Mouse (Mus musculus) cerebellum, postnatal 10 days (tissue): ENCODE data around the gene Map3k13.

ENCODE experiments used
- DNase-seq, 2 experiments: peaks; one replicate each; pipeline ENCODE4 v3.0.0; 2021; ENCODE audit warnings: mixed read lengths in 2 of 2

The Map3k13 gene

DNA sequence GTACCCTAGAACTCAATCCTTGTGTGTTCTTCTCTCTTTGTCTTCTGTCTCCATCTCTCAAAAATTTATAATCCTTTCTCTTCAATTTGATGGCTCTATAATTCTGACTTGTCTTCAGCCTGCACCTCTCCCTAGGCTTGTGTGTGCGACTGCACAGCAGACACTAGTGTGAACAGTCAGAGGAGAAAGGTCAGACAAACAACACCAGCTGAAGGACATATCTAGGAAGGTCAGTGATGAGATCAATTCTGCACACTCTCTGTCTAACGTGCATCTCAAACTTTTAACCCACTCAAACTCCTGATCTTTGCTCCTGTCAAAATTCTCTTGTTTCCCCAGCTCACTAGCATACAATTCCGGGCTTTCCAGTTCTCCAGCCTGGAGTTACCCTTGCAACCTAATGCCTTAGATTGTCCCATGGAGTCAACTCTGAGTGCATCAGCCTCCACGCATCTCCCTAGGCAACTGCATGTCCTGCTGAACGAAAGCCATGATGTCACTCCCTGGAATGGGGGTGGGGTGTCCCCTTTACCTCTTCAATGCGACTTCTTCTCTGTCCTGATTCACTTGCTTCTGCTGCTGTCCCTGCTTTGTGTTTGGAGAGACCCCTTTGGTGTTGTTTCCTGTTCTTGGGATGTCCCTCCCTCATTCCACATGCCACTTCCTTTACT lies 19.2 kb downstream of the Map3k13 start:
- no peak for DNase-seq

DNA sequence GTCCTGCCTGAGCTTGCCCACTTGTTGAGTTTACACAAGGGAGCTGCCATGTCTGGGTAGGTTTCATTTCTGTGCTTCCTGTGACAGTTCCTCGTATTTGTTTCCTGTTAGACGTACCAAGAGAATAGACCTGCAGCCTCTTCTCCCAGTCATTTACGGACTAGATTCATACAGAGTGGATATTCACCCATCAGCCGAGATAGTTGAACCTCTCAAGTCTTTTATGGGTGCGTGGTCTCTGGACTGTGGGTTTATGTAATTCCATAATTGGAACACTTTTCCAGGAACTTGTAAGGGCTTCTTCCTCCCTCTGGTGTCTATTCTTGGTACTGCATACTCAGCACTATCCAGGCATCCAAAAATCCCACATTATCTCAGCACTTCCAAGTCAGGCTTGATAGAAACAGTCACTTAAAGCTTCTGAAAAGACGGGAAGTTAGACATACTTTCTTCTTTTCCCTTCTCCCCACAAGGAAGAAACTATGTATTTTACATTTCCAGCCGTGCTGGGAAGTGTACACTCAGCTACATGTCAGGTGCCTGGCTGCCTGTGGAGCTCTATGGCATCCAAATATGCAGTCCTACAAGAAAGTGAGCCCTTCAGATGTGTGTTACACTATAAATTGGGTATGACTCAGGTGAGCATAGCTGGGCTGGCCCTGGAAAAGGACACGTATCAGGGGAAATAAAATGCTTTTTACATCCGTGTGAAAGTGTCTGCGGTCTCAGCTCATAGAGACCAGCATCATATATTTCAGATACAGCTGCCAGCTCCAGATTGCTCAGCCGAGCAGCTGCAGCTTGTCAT lies 20.9 kb downstream of the Map3k13 start:
- DNase-seq: peak; percentile 74 to 92

DNA sequence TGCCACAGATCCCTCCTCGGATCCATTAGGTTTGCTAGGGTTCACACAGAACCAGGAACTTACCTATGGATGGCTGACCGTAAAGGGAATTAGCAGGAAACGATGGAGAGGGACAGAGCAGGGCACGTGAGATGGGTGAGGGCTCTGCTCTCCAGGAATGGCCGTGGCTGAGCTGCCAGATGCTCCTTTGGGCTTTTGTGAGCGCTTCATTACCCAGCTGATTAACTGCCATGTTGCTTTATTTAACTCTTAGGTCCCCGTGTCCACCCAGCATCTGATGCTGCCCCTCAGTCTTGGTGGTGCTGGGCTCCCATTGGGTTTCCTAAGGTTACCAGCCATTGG lies 21.5 kb downstream of the Map3k13 start:
- DNase-seq: peak; percentile 62 to 67

DNA sequence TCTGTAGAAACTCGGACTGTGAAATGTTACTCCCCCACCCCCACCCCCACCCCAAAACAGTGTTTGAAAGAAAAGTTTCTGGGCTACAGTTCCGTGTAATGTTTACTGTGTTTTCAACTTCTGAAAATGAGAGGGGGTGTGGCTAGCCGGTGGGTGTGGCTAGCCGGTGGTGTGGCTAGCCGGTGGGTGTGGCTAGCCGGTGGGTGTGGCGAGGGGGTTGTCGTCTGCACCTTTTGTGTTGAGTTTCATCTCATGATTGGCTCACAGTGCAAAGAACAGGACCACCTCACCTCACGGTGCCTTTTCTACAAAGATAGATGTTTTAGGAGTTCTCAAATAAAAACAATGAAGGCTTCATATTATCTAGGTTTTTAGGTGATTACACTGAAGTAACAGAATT lies 24.0 kb downstream of the Map3k13 start:
- no peak for DNase-seq

DNA sequence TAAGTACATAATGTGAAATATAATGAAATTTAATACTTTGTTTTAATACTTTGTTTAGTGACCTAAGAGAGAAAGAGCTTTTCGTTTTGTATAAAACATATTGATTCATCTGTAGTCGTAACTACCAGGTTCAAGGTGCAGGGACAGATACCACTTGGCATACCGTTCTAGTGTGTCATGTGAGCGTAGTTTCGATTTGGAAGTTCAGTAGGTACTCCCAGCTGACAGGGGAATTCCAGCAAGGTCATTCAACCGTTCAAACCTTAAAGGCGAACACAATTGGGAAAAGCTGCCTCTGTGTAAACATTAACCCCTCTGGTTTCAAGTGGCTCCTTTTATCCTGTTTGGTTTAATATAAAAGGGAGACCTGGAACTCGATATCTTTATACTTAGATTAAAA lies 24.5 kb downstream of the Map3k13 start:
- DNase-seq: no peak

DNA sequence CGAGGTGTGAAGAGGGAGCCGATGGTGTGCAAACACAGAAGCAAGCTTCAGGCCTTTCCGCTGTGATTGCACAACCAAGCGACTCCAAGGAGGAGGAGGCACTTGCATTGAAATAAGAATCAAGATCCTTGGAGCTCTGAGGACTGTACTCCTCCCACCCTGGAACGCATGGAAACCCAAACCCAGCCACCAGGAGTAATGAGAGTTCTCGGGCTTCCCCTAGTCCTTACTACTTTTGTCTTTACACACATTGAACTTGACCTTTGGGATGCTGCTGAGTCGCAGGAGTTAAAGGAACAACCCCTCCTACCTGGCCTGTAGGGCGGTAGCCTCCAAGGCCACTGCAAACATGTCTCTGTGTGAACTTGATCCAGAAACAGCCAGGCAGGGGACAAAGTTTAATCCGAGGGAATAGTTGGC lies 31.5 kb downstream of the Map3k13 start:
- DNase-seq: no peak

DNA sequence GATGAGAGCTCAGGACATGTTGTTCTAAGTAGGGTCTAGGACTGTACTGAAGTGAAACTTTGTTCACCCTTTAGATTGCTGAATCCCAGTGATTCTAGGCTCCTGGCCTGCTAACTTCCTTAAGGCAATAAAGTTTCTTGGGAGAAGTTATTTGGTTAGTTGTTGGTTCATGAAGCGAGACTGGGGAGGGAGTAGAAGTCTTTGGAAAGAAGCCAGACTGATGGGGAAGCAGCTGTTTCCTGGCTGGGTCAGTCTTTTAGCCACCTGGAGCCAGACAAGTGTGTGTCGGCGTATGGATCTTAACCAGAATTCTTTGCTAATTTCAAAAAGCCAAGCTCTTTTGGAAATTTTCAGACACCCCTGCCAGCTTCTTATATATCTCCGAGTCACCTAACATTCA lies 33.0 kb downstream of the Map3k13 start:
- DNase-seq: no peak

DNA sequence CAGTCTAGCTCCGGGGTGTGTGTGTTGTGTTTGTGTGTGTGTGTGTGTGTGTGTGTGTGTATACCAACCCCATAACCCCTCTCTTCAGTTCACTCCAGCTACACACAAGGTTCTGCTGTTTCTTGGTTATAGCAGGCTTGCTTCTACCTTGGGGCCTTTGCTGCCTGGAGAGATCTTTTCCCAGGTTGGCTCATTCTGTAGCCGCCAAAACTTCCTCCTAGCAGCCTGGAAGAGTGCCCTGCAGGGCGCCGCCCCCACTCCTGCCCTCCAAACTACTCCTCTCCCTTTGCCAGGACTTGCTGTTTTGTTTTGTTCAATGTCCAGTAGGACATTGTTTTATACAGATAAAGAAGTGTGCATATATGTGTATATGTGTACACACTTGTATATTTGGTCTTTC lies 33.4 kb downstream of the Map3k13 start:
- DNase-seq: no peak

DNA sequence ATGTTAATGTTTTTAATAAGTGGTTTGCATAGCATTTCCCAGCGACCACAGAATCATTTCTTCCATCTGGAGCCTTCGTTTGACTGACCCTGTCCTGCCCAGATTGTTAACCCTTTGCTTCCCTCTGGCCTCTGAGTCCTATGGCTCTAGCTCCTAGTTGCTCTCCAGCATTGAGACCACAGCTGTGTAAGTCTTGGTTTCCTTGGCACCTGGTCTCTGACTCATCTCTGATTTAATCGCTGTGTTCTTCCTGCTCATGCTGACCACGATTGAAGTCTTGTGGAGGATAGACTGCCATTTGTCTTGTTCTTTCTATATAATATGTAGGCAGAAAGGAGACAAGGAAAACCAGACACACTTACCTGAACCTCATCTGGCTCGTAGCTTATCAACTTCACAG lies 35.6 kb downstream of the Map3k13 start:
- DNase-seq: no peak

DNA sequence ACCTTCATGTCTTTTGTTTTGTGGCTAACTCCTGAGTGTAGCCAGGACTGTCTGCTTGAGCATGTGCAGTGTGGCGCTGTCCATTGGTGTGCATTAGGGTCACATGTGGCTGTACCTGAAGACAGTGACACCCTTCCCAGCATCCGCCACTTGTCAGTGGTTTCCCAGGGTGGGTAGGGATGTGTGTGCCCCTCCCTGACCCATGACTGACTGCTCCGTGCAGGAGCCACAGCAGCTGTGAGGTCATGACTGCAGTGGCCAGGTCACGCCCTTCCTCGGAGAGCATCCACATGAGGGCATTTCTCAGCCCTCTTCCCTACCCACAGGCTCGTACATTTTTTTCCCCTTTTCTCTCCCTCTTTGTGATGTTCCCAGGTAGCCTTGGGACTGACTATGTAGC lies 36.6 kb downstream of the Map3k13 start:
- no peak for DNase-seq

DNA sequence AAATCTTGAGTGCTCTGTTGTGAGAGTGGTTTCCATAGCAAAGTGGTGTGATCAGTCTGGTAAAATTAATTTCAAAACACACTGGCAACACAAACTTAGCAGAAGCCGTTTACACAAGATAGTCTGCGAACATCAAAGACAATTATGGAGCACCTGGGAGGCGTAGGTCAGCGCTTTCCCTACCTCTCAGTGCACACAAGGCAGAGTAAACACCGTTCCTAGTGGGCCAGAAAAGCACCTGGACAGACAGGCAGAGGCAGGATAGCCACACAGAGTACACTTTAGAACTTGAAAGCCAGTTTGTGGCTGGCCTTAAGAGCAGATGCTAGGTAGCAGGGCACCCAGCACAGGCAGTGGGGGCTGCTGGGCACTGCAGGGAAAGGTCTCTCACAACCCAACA lies 37.6 kb downstream of the Map3k13 start:
- no peak for DNase-seq

DNA sequence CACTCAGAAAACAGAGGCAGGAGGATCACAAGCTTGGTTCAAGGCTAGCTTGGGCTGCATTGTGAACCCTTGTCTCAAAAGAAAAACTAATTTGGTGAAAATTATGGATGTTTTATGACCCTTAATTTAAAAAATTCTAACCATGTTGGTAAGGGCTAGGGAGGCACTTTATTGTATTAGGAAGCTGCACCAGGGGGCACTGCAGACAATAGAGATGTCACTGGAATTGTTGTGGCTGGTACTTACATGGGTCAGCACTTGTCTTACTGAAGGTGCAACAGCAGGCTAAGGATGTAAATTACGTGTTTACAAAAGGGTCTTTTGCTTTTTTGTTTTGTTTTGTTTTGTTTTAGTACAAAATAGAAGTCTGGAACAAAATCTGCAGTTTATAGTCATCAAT lies 39.3 kb downstream of the Map3k13 start:
- peak in 1 of 2 experiments; percentile 33 for DNase-seq

DNA sequence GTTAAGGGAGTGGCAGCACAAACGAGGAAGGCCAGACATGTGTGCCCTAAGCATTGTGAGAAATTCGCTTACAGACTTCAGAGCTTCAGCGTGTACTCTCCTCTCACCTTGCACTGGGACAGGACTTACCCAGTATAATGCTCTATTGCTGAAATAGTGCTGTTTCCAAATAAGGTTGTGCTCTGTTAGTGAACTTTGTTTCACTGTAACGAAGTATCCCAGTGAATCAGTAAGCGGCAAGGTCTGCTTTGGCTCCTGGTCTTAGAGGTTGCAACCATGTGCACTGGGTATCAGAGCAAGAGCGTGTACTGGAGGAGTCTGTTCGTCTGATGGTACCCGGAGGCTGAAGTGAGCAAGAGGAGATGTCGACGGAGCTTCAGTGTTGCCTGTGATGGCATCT lies 39.8 kb downstream of the Map3k13 start:
- no peak for DNase-seq

DNA sequence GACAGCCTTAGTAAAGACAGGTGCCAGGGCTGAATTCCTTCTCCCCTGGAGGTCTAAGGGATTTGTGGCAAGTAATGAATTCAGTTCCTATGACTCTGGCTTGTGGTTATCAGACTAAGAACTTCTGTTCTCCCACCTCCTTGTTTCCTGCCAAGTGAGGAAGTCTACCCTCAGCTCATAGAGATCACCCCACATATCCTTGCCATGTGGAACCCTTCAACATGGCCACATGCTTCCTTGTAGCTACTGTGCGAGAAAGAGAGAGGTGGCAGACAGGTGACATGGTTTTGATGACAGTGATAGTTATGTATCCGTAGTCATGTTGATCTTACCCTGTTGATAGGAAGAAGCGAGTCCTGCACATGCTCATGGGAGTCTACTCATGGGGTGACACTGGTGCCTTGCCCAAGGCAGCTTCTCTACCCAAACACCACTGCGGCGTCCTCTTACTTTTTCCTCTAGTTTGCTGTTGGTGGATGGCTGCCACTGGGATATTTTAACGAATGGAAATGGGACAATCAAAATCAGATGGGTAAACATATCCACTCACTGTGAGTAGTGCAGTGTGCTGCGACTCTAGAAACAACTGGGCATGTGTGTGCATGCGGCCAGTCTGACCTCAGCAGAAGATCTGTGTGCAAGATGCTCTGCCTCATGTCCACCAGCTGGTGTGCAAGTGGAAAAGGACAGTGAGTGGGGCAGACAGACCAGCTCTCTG lies 40.9 kb downstream of the Map3k13 start:
- DNase-seq: no peak

DNA sequence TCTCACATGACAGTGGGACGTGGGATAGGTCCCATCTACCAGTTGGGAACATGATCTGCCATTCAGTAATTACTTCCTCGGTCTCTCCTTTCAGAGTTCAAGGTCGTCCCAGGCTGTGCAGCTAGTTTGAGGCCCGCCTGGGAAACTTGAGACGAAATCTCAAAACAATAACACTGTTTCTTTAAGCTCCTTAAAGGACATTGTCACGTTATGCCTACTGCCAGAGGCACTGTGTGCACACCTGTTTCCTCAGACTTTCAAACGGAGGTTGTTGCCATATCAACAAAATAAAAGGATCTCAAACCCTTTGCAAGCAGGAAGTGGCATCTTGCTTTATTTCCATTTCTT lies 41.4 kb downstream of the Map3k13 start:
- DNase-seq: no peak

DNA sequence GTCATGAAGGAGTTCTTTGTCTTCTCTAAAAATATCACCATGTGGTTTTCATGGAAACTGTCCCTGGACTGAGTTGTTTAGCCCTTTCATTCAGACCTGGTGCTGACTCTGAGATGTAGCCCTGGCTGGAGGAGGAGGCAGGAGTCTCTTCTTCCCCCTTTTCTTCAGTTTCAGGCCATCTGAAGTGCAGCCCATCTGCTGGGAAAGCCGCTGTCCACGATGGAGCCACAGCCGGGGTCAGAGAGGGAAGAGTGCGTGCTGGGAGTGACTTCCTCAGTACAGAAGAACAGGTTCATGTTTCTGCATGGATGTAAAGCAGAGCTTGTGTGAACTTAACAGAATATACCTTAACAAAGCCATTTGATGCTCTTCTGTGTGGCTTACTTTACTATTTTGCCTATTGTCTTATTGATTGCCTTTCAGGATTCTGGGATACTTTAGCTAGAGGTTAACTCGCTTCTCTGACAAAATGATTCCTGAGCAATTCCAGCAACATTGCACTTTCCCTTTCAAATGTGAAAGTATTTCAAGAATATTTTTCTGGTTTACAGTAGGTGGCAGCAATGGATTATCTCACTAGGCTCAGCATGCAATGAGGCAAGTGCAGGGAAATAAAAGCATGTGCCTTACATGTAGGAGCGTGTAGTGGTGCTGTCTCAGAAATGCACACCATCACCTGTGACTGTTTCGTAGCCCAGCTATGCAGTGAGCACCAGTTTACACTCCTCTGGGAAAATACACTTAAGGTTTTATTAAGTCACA lies 42.3 kb downstream of the Map3k13 start:
- DNase-seq: peak; percentile 54 to 73

DNA sequence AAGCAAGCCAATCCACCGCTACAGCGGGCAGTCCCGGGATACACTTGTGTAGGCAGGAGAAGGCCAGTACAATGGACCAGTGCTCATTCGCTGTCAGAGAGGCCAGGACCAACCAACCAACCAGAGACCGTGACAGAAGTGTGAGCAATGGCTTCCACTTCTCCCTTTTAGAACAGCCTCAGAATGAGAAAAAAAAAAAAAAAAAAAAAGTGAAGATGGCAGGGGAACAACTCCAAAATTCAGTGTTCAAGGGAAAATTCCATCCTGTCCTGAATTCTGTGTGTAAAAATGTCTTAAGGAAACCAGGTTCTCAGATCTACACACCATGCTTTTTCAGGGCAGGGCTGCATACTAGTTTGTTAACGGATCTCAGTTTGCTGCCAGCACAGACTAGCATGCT lies 43.5 kb downstream of the Map3k13 start:
- no peak for DNase-seq

DNA sequence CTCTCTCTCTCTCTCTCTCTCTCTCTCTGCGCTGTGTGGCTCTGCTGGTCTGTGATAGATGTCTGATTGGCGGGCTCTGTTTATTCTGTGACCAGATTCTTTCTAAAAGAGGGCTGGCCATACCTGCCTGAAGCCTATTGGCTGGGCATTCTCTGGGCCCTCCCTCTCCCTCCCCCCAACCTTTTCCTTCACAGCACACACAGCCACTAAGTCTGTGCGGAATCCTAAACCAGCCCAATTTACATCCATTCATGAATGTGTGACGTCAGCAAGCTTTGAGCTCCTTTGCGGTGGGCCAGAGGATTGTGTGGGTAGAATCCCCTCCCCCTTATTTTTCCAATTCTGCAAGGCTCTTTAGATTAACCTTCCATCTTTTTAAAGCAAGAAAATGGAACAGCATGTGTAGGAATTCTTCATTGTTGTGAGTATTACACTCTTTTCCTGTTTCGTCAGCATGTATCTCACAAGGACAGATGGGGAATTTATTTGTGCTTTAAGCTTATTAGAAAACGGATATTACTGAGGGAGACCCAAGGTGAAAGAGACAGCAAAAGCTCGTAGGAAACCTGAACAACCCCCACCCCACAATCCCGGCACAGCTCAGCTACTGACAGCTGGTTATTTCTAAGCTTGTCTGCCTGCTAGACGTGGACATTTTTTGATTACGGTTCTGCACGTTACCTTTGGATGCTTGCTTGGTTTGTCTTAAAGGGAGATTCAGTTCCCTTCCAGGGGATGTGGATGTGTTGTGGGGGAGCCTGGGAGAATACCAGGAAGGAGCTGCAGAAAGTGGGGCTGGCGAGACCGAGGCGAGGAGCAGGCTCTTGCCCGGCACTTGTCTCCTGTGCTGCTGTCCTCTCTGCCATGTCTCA lies 51.9 kb downstream of the Map3k13 start:
- DNase-seq: peak; percentile 89 to 91

DNA sequence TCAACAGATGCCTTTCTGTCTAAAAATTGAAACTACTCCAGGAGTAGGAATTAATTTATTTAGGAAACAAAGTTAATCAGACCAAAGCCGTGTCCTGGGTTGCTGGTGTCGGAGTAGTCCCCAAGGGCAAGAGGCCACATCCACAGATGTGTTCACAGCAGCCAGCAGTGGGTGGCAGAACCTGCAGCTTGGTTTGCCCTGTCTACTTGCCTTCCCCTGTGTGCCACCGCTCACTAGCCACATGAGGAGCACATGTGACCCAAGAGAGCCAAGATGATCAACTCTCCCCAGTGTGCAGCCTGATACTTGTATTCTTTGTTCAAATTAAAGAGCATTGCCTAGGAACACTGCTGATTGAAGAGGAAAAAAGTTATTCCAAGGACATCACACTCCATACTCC lies 54.3 kb downstream of the Map3k13 start:
- no peak for DNase-seq

DNA sequence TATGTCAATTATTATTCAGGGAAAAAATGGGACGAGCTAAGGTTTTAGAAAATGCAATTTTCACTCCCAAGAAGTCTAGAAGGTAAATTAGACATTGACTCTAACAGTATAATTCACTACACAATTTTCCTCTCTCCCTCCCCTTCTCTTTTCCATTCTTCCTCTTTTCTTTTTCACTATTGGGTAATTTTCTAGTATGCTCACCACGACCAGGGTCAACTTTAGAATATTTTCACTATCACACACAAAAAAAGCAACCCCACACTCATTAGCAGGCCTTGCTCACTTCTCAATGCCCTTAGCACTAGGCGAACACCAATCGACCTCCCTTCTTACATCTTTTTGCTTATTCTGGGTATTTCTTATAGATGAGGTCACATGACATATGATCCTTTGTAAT lies 54.7 kb downstream of the Map3k13 start:
- no peak for DNase-seq

DNA sequence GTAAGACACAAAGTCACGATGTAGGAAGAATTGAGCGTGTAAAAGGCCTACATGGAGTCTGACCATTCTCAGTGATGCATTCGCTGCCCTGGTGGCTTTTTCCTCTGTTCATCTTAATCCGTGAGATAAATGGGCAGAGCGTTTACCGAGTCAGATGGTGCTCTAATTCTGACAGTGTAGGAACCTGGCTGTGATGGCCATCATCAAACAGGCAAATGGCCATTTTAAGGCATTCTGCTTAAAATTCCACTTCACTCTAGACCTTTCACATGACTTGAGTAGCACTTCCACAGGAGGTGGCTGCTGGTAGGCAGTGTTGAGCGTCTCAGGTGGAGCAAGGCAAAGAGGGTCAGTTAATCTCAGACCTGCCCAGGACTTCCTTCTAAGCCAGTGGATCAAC lies 58.2 kb downstream of the Map3k13 start:
- no peak for DNase-seq

DNA sequence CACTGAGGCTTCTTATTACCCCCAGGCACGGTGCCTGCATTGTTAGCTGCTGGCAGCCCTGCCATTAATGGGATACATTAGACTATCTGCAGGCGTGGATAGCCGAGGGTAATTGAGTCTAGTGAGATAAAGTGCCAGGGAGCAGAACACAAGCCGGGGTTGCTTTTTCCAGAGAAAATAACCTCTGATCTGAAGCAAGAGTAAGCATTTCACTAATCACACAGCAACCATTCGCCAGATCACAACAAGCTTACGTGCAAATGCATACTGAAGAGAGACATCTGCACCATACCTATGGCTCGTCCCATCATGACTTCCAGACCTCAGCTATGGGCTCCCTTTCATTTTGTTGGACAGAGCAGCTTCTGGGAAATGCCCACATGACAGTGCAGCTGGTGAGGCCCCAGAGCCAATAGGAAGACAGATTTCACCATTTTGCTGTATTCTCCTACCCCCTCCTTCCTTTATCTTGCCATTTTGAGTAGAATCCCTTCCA lies 59.3 kb downstream of the Map3k13 start:
- DNase-seq: peak in 1 of 2 experiments; percentile 34
